Mouse (Mus musculus): ENCODE data around the gene Pik3r1.

GRCm38 (mm10) chr13:101660187-101660586 is 107.8 kb downstream of the Pik3r1 start:
- TF ChIP-seq CTCF (IDR thresholded peaks at IDR 0.05; ENCODE audit: control insufficient read depth, insufficient read depth, insufficient read length) (no peak), MYOG (IDR thresholded peaks at IDR 0.05; ENCODE audit: control insufficient read depth, extremely low read depth, insufficient read length) (no peak)

Measured in C2C12 (cell line).